14 mouse cellular contexts compared by ENCODE assay signal in the genomic region with DNA sequence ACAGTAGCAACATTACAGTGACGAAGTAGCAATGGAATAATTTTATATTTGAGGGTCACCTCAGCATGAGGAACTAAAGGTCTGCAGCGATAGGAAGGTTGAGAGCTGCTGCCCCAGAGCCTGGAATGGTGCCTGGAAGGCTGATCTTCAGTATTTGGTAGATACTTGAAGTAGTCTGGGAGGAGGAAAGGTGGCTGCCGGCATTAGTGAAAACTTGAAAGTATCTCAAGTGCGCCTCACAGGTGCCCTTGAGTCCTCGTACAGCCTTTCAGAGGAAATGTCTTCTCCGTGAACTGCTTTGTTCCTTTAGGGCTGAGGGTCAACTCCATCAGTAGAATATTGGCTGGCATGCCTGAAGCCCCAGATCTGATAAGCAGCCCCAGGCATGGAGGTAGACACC. TPM values are rescaled to one million over a fixed set of nuclear protein-coding genes. Genes with fewer than 3 reads are reported as not detected.
"Had no signal": no experiment of that assay in that cellular context is flagged by ENCODE, and none has a peak within 500 bp of the region (broad histone marks: within the 10 kb centered on the region; RNA-seq: fewer than 3 reads in every experiment).

No protein-coding gene starts in this region.

- H3K27ac ChIP-seq: hindbrain, embryonic 15.5 days; kidney, embryonic 15.5 days; left cerebral cortex, adult 2 months; limb, embryonic 10.5 days; midbrain, embryonic 10.5 days; neural tube, embryonic 12.5 days; stomach, embryonic 15.5 days had no signal

- ATAC-seq: intestine, embryonic 16.5 days had no signal

- H3K4me3 ChIP-seq: hindbrain, embryonic 15.5 days; kidney, embryonic 15.5 days; left cerebral cortex, adult 2 months; limb, embryonic 10.5 days; midbrain, embryonic 10.5 days; neural tube, embryonic 12.5 days; stomach, embryonic 15.5 days had no signal

- H3K27me3 ChIP-seq: kidney, embryonic 15.5 days; neural tube, embryonic 12.5 days; stomach, embryonic 15.5 days had no signal

- H3K36me3 ChIP-seq: hindbrain, embryonic 15.5 days; kidney, embryonic 15.5 days; limb, embryonic 10.5 days; midbrain, embryonic 10.5 days; neural tube, embryonic 12.5 days; stomach, embryonic 15.5 days had no signal

- H3K4me2 ChIP-seq: hindbrain, embryonic 15.5 days; kidney, embryonic 15.5 days; neural tube, embryonic 12.5 days; stomach, embryonic 15.5 days had no signal

- H3K9ac ChIP-seq: hindbrain, embryonic 15.5 days; kidney, embryonic 15.5 days; neural tube, embryonic 12.5 days; stomach, embryonic 15.5 days had no signal

- DNase-seq: kidney, adult 2 months; kidney, postnatal 14 days; midbrain, embryonic 14.5 days; thymus, adult 2 months; thymus, postnatal 25 days had no signal

- H3K9me3 ChIP-seq: hindbrain, embryonic 15.5 days; kidney, embryonic 15.5 days; limb, embryonic 10.5 days; midbrain, embryonic 10.5 days; neural tube, embryonic 12.5 days; stomach, embryonic 15.5 days had no signal

RNA-seq across cellular contexts. Expression of gene Myh7b, which starts 15.5 kb away (rescaled TPM):
- polyA plus RNA-seq: urinary bladder, adult 2 months had no signal
